Mouse (Mus musculus) thymus, adult 2 months (tissue): ENCODE results near the gene Ube2f.

Experiments used
- CTCF ChIP-seq: fragments of 200-500 bp; IDR thresholded peaks from 2 replicates; pipeline ENCODE4 v1.5.1; 2012; ENCODE audit warnings: mild to moderate bottlenecking, control low read depth, low read length, moderate library complexity, borderline replicate concordance; ENCODE audit not compliant: control insufficient read depth, poor library complexity, insufficient read depth; ENCODE audit errors: extremely low read depth
- POLR2A ChIP-seq: fragments of 200-500 bp; IDR thresholded peaks from 2 replicates; pipeline ENCODE4 v1.6.1; 2012; ENCODE audit warnings: mild to moderate bottlenecking, low read length, control low read depth, moderate library complexity; ENCODE audit not compliant: control insufficient read depth, poor library complexity, insufficient read depth; ENCODE audit errors: extremely low read depth

GRCm38 (mm10) chr1:91337355-91337754 is 87.3 kb downstream of the Ube2f start:
- TF ChIP-seq POLR2A (no peak), CTCF (no peak)
